ENCODE assay signal across 16 mouse cellular contexts in the genomic region with DNA sequence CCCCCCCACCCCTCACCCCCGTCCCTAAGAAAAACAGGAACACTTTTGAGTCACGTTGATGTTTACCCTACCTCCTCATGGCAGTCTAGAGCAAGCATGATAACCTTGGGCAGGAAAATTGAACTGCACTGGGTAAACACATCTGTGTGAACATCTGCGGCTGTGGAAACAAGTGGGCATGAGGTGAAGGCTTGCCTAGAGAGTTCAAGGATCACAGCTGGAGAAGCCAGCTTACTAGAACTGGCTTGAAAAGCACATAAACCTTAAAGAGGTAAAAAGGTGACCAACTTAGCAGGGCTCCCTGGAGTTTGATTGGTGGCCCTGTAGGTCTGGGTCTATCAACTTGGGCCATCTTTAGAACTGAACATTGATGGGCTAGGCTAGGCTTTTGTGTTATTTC. TPM values are rescaled to one million over a fixed set of nuclear protein-coding genes. Genes with fewer than 3 reads are reported as not detected.
"Had no signal": no experiment of that assay in that cellular context is flagged by ENCODE, and none has a peak within 500 bp of the region (broad histone marks: within the 10 kb centered on the region; RNA-seq: fewer than 3 reads in every experiment).

No protein-coding gene starts in this region.

- DNase-seq: kidney, adult 11 months; kidney, postnatal 36 days; layer of hippocampus, adult 9-11 months; layer of hippocampus, postnatal 36 days; lung, embryonic 14.5 days; lung, postnatal 10 days; lung, postnatal 4 days; midbrain, embryonic 14.5 days; retina, postnatal 1 day; right cerebral cortex, postnatal 14 days; thymus, adult 18-20 months; thymus, postnatal 14 days had no signal

- H3K27ac ChIP-seq: limb, embryonic 12.5 days; midbrain, embryonic 10.5 days; neural tube, embryonic 13.5 days had no signal

- H3K9me3 ChIP-seq: limb, embryonic 12.5 days; midbrain, embryonic 10.5 days; neural tube, embryonic 13.5 days had no signal

- H3K4me1 ChIP-seq: limb, embryonic 12.5 days; midbrain, embryonic 10.5 days; neural tube, embryonic 13.5 days had no signal

- H3K36me3 ChIP-seq: limb, embryonic 12.5 days; midbrain, embryonic 10.5 days; neural tube, embryonic 13.5 days had no signal

- H3K4me2 ChIP-seq: limb, embryonic 12.5 days; lung, embryonic 14.5 days; neural tube, embryonic 13.5 days had no signal

- H3K27me3 ChIP-seq: limb, embryonic 12.5 days; neural tube, embryonic 13.5 days had no signal

- H3K9ac ChIP-seq: limb, embryonic 12.5 days; lung, embryonic 14.5 days; neural tube, embryonic 13.5 days had no signal

- H3K4me3 ChIP-seq: limb, embryonic 12.5 days; midbrain, embryonic 10.5 days; myocyte; neural tube, embryonic 13.5 days had no signal

RNA-seq across cellular contexts. Expression of a gene that starts 58.5 kb away (rescaled TPM):
- polyA plus RNA-seq: limb, embryonic 12.5 days; midbrain, embryonic 10.5 days; midbrain, embryonic 14.5 days had no signal
